Mouse (Mus musculus): ENCODE data around the gene Adpgk. TPM values are rescaled to one million over a fixed set of nuclear protein-coding genes. Genes with fewer than 3 reads are reported as not detected.

The Adpgk gene
- polyA plus RNA-seq, 1 experiment: 196 TPM

- no peak for TF ChIP-seq POLR2A (IDR thresholded peaks at IDR 0.05; ENCODE audit: borderline replicate concordance, control insufficient read depth, low read depth, low read length)
- no peak for TF ChIP-seq CTCF (IDR thresholded peaks at IDR 0.05; ENCODE audit: control insufficient read depth, insufficient read depth, low read length)
- Histone ChIP-seq H3K27ac (ENCODE audit: control insufficient read depth, insufficient read depth, low read depth, low read length, poor library complexity) (no peak overlapping the region), H3K4me3 (replicated peaks; ENCODE audit: control insufficient read depth, low read depth, low read length) (no peak overlapping the region), H3K4me1 (ENCODE audit: control insufficient read depth, insufficient read depth, low read length) (no peaks in the 10 kb centered on the region)
- 58% methylated on average over 5 of the region's 5 CpGs for WGBS
These were observed 77.9 kb downstream of the Adpgk start for GRCm38 (mm10) chr9:59369220-59369619.

DNA sequence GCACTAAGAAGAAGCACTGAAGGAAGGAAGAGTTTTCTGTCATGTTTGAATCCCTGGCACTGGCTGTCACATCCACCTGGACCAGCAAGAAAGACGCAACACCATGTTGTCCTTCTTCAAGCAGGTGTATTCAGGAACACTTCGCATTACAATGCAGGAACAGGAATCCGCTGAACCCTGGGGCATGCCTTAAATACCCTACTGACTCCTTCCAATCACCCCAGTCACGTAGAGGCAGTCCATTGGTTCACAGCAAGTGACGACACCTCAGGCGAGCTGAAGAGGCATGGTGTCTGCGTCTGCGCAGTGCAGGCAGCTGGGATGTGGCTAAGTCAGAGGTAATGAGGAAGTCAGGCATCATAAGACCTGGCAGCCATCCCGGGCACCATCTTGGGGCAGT is 78.3 kb downstream of the Adpgk start:
- 89% methylated on average over 9 of the region's 9 CpGs for WGBS
- TF ChIP-seq CTCF (IDR thresholded peaks at IDR 0.05; ENCODE audit: control insufficient read depth, insufficient read depth, low read length) (no peak), POLR2A (IDR thresholded peaks at IDR 0.05; ENCODE audit: borderline replicate concordance, control insufficient read depth, low read depth, low read length) (no peak)
- Histone ChIP-seq H3K4me3 (replicated peaks; ENCODE audit: control insufficient read depth, low read depth, low read length) (no peak overlapping the region), H3K4me1 (ENCODE audit: control insufficient read depth, insufficient read depth, low read length) (no peaks in the 10 kb centered on the region), H3K27ac (ENCODE audit: control insufficient read depth, insufficient read depth, low read depth, low read length, poor library complexity) (no peak overlapping the region)

Other genes with a start within 250 kb of the Adpgk start
- 4.5 TPM in 1 of 2 replicates, not detected in the other for gene Bbs4, start 62.0 kb downstream of the Adpgk start, polyA plus RNA-seq (2011; ENCODE audit: insufficient read depth, insufficient read length, low replicate concordance, missing spikeins)
- gene Arih1, start 195.1 kb downstream of the Adpgk start, polyA plus RNA-seq (2011; ENCODE audit: insufficient read depth, insufficient read length, low replicate concordance, missing spikeins): 16.9 and 27.9 TPM in 2 replicates
- 41.8 and 98.1 TPM in 2 replicates for gene Hexa, start 248.0 kb downstream of the Adpgk start, polyA plus RNA-seq (2011; ENCODE audit: insufficient read depth, insufficient read length, low replicate concordance, missing spikeins)
- gene Tmem202, start 248.3 kb downstream of the Adpgk start, polyA plus RNA-seq (2011; ENCODE audit: insufficient read depth, insufficient read length, low replicate concordance, missing spikeins): not detected in 2 replicates